Mouse (Mus musculus) heart, embryonic 14.5 days (tissue): ENCODE measurements at regions not wholly inside any gene's neighbourhood (a gene's known extent, or its start where the extent isn't known, plus 50 kb on each side); places are given as distances from the start of the nearest gene placed in this dataset.

Experiments
- ATAC-seq: fragments of 200-750 bp; cut with Nextera tagmentation; 2 replicates; pipeline ENCODE4 v1.8.0; 2017; ENCODE audit warnings: low read depth, moderate TSS enrichment; ENCODE audit not compliant: insufficient number of reproducible peaks, insufficient read depth, low FRiP score
- H3K27ac ChIP-seq, 2 experiments: fragments of 200-500 bp in 1 of 2; fragments of 300-500 bp in 1 of 2; sonication (generic) in 1 of 2; replicated peaks in 1 of 2; 2 replicates each; pipeline ENCODE4 v1.5.1; 2012 to 2014; ENCODE audit warnings: low read depth in 2 of 2, low read length in 2 of 2, control low read depth in 1 of 2, mild to moderate bottlenecking in 1 of 2, mixed read lengths in 1 of 2; ENCODE audit not compliant: control insufficient read depth in 1 of 2, insufficient read depth in 1 of 2
- H3K27me3 ChIP-seq: fragments of 300-500 bp; sonication (generic); 2 replicates; pipeline ENCODE4 v1.6.1; 2014; ENCODE audit warnings: mild to moderate bottlenecking, low read length, control low read depth; ENCODE audit not compliant: control insufficient read depth, insufficient read depth
- H3K36me3 ChIP-seq: fragments of 300-500 bp; sonication (generic); 2 replicates; pipeline ENCODE4 v1.6.1; 2014; ENCODE audit warnings: mild to moderate bottlenecking, control low read depth, low read length, mixed read lengths; ENCODE audit not compliant: control insufficient read depth, insufficient read depth
- H3K4me1 ChIP-seq, 2 experiments: fragments of 200-500 bp in 1 of 2; fragments of 300-500 bp in 1 of 2; sonication (generic) in 1 of 2; 2 replicates each; pipeline ENCODE4 v1.6.1; 2012 to 2014; ENCODE audit warnings: low read length in 2 of 2, control low read depth in 1 of 2, mixed read lengths in 1 of 2; ENCODE audit not compliant: control insufficient read depth in 2 of 2, insufficient read depth in 2 of 2
- H3K4me2 ChIP-seq: fragments of 300-500 bp; sonication (generic); 2 replicates; pipeline ENCODE4 v1.6.1; 2014; ENCODE audit warnings: mild to moderate bottlenecking, low read length
- H3K4me3 ChIP-seq, 2 experiments: fragments of 200-500 bp in 1 of 2; fragments of 300-500 bp in 1 of 2; sonication (generic) in 1 of 2; 2 replicates each; pipeline ENCODE4 v1.5.1; 2012 to 2014; ENCODE audit warnings: low read length in 2 of 2, mild to moderate bottlenecking in 2 of 2, control low read depth in 1 of 2, low read depth in 1 of 2, moderate library complexity in 1 of 2; ENCODE audit not compliant: control insufficient read depth in 1 of 2, insufficient read depth in 1 of 2
- H3K9ac ChIP-seq: fragments of 300-500 bp; sonication (generic); 2 replicates; pipeline ENCODE4 v1.6.1; 2014; ENCODE audit warnings: mild to moderate bottlenecking, low read length
- H3K9me3 ChIP-seq: fragments of 300-500 bp; sonication (generic); 2 replicates; pipeline ENCODE4 v1.6.1; 2016; ENCODE audit warnings: low read length, control low read depth; ENCODE audit not compliant: control insufficient read depth
- WGBS: fragments of 180-500 bp; shearing (Covaris S2); extraction: QIAGEN DNeasy Blood & Tissue Kit; methylation state at CpG from one replicate; pipeline ENCODE4 v1.1.7; 2014; 5-methylcytosine and 5-hydroxymethylcytosine counted together

- no peaks in the 10 kb centered on the region for H3K9me3 ChIP-seq
- no peak overlapping the region for H3K4me3 ChIP-seq
- 81% methylated on average over 6 of the region's 6 CpGs for WGBS
- H3K9ac ChIP-seq, result no peak overlapping the region
- peaks cover 3 to 5% of the 10 kb centered on the region in 2 experiments; a peak in 2 of 4 replicates for H3K4me1 ChIP-seq
- H3K4me2 ChIP-seq, result no peak overlapping the region
- no peaks in the 10 kb centered on the region for H3K27me3 ChIP-seq
- ATAC-seq, result no peak
- H3K36me3 ChIP-seq, result no peaks in the 10 kb centered on the region
- H3K27ac ChIP-seq, result no peak overlapping the region
Measured at GRCm38 (mm10) chr12:26109866-26110265, 305.2 kb downstream of the Rnf144a start.

- no peak overlapping the region for H3K4me3 ChIP-seq
- H3K27me3 ChIP-seq, result no peaks in the 10 kb centered on the region
- no peak overlapping the region for H3K27ac ChIP-seq
- no peak overlapping the region for H3K4me2 ChIP-seq
- H3K9ac ChIP-seq, result no peak overlapping the region
- H3K36me3 ChIP-seq, result no peaks in the 10 kb centered on the region
- ATAC-seq, result no peak
- WGBS, result 75% methylated on average over 3 of the region's 3 CpGs
- H3K9me3 ChIP-seq, result no peaks in the 10 kb centered on the region
- H3K4me1 ChIP-seq, result no peaks in the 10 kb centered on the region
Measured at GRCm38 (mm10) chr12:26104372-26104771, 310.7 kb downstream of the Rnf144a start.

DNA sequence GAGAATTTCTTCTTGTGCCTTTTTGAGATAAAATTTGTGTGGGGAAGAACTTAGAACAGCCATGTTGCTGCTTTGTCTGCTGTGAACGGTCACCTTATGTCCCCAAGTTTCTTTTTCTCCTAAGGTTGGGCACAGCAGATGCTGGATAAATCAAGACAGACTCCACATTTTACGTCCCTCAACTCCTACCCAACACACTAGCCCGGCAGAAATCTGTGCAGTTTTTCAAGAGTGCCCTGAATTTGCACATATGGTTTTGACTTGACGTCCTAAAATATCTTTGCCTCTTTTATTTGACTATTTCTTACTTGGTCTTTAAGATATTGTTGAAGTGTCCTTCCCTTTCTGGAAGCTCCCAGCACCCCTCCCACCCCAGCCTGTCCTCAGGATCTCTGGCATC is 312.7 kb downstream of the Rnf144a start:
- Histone ChIP-seq H3K4me2 (no peak overlapping the region), H3K4me3 (no peak overlapping the region), H3K27ac (no peak overlapping the region), H3K9me3 (no peaks in the 10 kb centered on the region), H3K4me1 (no peaks in the 10 kb centered on the region), H3K27me3 (no peaks in the 10 kb centered on the region), H3K9ac (no peak overlapping the region), H3K36me3 (no peaks in the 10 kb centered on the region)
- ATAC-seq, result no peak
- WGBS, result 84% methylated on average over 4 of the region's 4 CpGs

GRCm38 (mm10) chr12:26100140-26100539 is 314.9 kb downstream of the Rnf144a start:
- 85% methylated on average over 2 of the region's 2 CpGs for WGBS

GRCm38 (mm10) chr12:26099176-26099575 is 315.9 kb downstream of the Rnf144a start:
- Histone ChIP-seq H3K4me3 (no peak overlapping the region), H3K9ac (no peak overlapping the region), H3K27me3 (no peaks in the 10 kb centered on the region), H3K9me3 (no peaks in the 10 kb centered on the region), H3K36me3 (no peaks in the 10 kb centered on the region), H3K4me1 (no peaks in the 10 kb centered on the region), H3K27ac (no peak overlapping the region), H3K4me2 (no peak overlapping the region)
- ATAC-seq, result no peak
- WGBS, result 55% methylated on average over 5 of the region's 5 CpGs

More at GRCm38 (mm10) chr12:26100140-26100539, 314.9 kb downstream of the Rnf144a start:
- no peaks in the 10 kb centered on the region for H3K4me1 ChIP-seq
- no peaks in the 10 kb centered on the region for H3K9me3 ChIP-seq
- no peak for ATAC-seq
- H3K9ac ChIP-seq, result no peak overlapping the region
- no peak overlapping the region for H3K4me2 ChIP-seq
- H3K36me3 ChIP-seq, result no peaks in the 10 kb centered on the region
- no peak overlapping the region for H3K4me3 ChIP-seq
- H3K27ac ChIP-seq, result no peak overlapping the region
- H3K27me3 ChIP-seq, result no peaks in the 10 kb centered on the region

- WGBS, result 68% methylated on average over 5 of the region's 5 CpGs
- no peak overlapping the region for H3K9ac ChIP-seq
- H3K27me3 ChIP-seq, result no peaks in the 10 kb centered on the region
- no peak overlapping the region for H3K4me3 ChIP-seq
- H3K4me1 ChIP-seq, result no peaks in the 10 kb centered on the region
- ATAC-seq, result no peak
- H3K9me3 ChIP-seq, result no peaks in the 10 kb centered on the region
- no peak overlapping the region for H3K27ac ChIP-seq
- no peaks in the 10 kb centered on the region for H3K36me3 ChIP-seq
- H3K4me2 ChIP-seq, result no peak overlapping the region
Measured at GRCm38 (mm10) chr12:26092311-26092710, 322.7 kb downstream of the Rnf144a start.

DNA sequence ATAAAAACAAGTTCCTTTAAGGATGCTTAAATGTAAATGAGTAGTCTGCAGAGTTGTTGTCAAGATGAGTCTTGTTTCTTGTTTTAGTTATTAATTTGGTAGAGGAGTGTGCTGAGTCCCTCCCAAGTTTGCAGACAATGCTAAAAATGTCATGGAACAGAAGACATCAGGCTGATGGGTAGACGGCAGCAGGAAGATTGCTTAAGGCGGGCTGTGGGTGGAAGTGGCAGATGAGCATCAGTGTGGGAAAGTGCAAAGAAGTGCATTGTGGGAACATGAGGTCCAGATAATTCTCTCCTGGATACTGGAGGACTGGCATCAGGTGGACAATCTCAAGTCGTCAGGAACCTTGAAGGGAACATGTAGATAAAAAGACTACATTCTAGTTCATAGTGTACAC is 323.2 kb downstream of the Rnf144a start:
- Histone ChIP-seq H3K36me3 (no peaks in the 10 kb centered on the region), H3K4me1 (no peaks in the 10 kb centered on the region), H3K9me3 (no peaks in the 10 kb centered on the region), H3K4me3 (no peak overlapping the region), H3K27me3 (no peaks in the 10 kb centered on the region), H3K9ac (no peak overlapping the region), H3K27ac (no peak overlapping the region), H3K4me2 (no peak overlapping the region)
- ATAC-seq, result no peak
- WGBS, result 55% methylated on average over 3 of the region's 3 CpGs

DNA sequence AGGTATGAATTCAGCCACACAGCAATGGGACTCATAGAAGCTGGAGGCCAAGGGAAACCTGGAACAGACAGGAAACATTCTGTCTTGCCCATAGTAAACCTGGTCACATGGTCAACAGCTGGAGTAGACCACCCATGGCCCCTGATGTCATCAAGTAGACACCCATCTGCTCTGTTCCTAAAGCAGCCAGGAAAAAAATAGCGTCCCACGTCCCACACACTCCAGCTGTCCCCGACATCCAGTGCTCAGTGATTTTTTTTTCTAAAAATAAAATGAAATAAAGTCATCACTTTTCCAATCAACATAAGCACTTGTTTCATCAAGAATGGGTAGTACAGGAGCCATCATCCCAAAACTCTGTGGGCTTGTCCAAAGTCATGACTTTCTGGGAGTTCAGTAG is 326.7 kb downstream of the Rnf144a start:
- Histone ChIP-seq H3K4me3 (no peak overlapping the region), H3K27me3 (no peaks in the 10 kb centered on the region), H3K4me1 (no peaks in the 10 kb centered on the region), H3K27ac (no peak overlapping the region), H3K4me2 (no peak overlapping the region), H3K9me3 (no peaks in the 10 kb centered on the region), H3K36me3 (no peaks in the 10 kb centered on the region), H3K9ac (no peak overlapping the region)
- 72% methylated on average over 3 of the region's 3 CpGs for WGBS
- ATAC-seq, result no peak
